Mouse (Mus musculus): ENCODE results near the gene Gjb3.

- TF ChIP-seq POLR2A (IDR thresholded peaks at IDR 0.05; ENCODE audit: insufficient read length, low read depth) (no peak), MAX (IDR thresholded peaks at IDR 0.05; ENCODE audit: low read depth) (no peak), USF1 (IDR thresholded peaks at IDR 0.05; ENCODE audit: low read depth) (no peak)
Observed at GRCm38 (mm10) chr4:127319613-127320012, 11.0 kb downstream of the Gjb3 start.
